Mouse (Mus musculus): Measurements from ENCODE around the gene Olfr721-ps1. TPM values are rescaled to one million over a fixed set of nuclear protein-coding genes. Genes with fewer than 3 reads are reported as not detected.

Olfr721-ps1 gene
- polyA plus RNA-seq, 1 experiment from 2014 or later = not detected

Other genes starting within 250 kb of the Olfr721-ps1 start
- not detected in 2 replicates for gene Olfr720, start 214.5 kb upstream of the Olfr721-ps1 start, polyA plus RNA-seq (2015; fragmentation: Nextera tagmentation; extraction: Ambion mirVana)
- not detected in 2 replicates for gene Olfr31, start 78.5 kb upstream of the Olfr721-ps1 start, polyA plus RNA-seq (2015; fragmentation: Nextera tagmentation; extraction: Ambion mirVana)
- 5.1 and 5.4 TPM in 2 replicates for gene Il3ra, start 55.0 kb upstream of the Olfr721-ps1 start, polyA plus RNA-seq (2015; fragmentation: Nextera tagmentation; extraction: Ambion mirVana)

Measured in limb, embryonic 15.5 days (tissue).